Mouse (Mus musculus) forebrain, postnatal 0 days (tissue): ENCODE data around the gene Ccdc188. TPM values are rescaled to one million over a fixed set of nuclear protein-coding genes. Genes with fewer than 3 reads are reported as not detected.

Experiments used
- ATAC-seq: fragments of 200-750 bp; cut with Nextera tagmentation; 2 replicates; pipeline ENCODE4 v1.8.0; 2017; ENCODE audit warnings: mild to moderate bottlenecking, moderate library complexity
- DNase-seq: peaks from one replicate; pipeline ENCODE4 v3.0.0-alpha.2; 2015
- H3K27ac ChIP-seq: fragments of 300-500 bp; sonication (generic); 2 replicates; pipeline ENCODE4 v1.5.1; 2014; ENCODE audit warnings: low read depth, mild to moderate bottlenecking, antibody characterized with exemption, low read length, moderate library complexity, mixed read lengths
- H3K27me3 ChIP-seq: fragments of 300-500 bp; sonication (generic); 2 replicates; pipeline ENCODE4 v1.6.1; 2014; ENCODE audit warnings: mild to moderate bottlenecking, low read length, mixed read lengths; ENCODE audit not compliant: insufficient read depth
- H3K36me3 ChIP-seq: fragments of 300-500 bp; sonication (generic); 2 replicates; pipeline ENCODE4 v1.6.1; 2014; ENCODE audit warnings: mild to moderate bottlenecking, moderate library complexity; ENCODE audit not compliant: insufficient read depth
- H3K4me1 ChIP-seq: fragments of 300-500 bp; sonication (generic); 2 replicates; pipeline ENCODE4 v1.6.1; 2014; ENCODE audit warnings: antibody characterized with exemption; ENCODE audit not compliant: insufficient read depth
- H3K4me2 ChIP-seq: fragments of 300-500 bp; sonication (generic); 2 replicates; pipeline ENCODE4 v1.6.1; 2014; ENCODE audit warnings: low read depth, mild to moderate bottlenecking, moderate library complexity
- H3K4me3 ChIP-seq: fragments of 300-500 bp; sonication (generic); 2 replicates; pipeline ENCODE4 v1.5.1; 2014; ENCODE audit warnings: low read depth, low read length, mixed read lengths
- H3K9ac ChIP-seq: fragments of 300-500 bp; sonication (generic); 2 replicates; pipeline ENCODE4 v1.6.1; 2014; ENCODE audit warnings: mild to moderate bottlenecking
- H3K9me3 ChIP-seq: fragments of 300-500 bp; sonication (generic); 2 replicates; pipeline ENCODE4 v1.6.1; 2016; ENCODE audit warnings: low read length
- CTCF ChIP-seq: sonication (generic); IDR thresholded peaks from 2 replicates; pipeline ENCODE4 v1.5.1; 2016; ENCODE audit warnings: antibody characterized with exemption, control low read depth, low read depth
- WGBS: fragments of 180-500 bp; shearing (Covaris S2); extraction: QIAGEN DNeasy Blood & Tissue Kit; methylation state at CpG from one replicate; pipeline ENCODE4 v1.1.7; 2014; 5-methylcytosine and 5-hydroxymethylcytosine counted together
- polyA plus RNA-seq: library from polyadenylated mRNA; unstranded; fragments of >200 nt; fragmentation: Nextera tagmentation; extraction: Ambion mirVana; gene quantifications from 2 replicates; pipeline ENCODE4 v1.2.1, GENCODE M21; 2015
- total RNA-seq: library from RNA; depleted of rRNA; stranded (reverse); fragments of >200 nt; gene quantifications from 2 replicates; pipeline ENCODE4 v1.2.3, GENCODE M21; 2014

The Ccdc188 gene
- total and polyA plus RNA-seq, 2 experiments from 2014 or later, result 0.11 TPM; not detected in 1

DNA sequence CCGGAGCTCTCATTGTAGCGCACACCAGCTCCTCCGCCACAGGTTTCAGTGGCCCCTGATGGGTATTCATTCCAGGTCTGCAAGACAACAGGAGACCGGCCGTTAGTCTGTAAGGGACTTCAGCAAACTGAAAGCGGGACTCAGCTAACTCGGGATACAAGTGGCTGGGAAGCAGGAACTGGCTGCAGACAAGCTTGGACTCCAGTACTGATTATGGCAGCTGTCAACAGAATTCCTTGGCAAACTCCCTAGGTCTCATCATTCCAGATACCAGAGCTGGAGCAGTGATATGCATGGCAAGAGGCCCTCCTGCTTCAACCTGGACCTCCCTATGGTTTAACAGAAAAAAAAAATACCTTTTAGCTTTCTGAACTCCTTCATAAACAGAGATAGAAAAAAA, 2.8 kb upstream of the Ccdc188 start:
- no peaks in the 10 kb centered on the region for H3K27me3 ChIP-seq
- DNase-seq (no peak), ATAC-seq (no peak)
- 49% methylated on average over 7 of the region's 7 CpGs for WGBS
- peak overlapping the region; percentile 33 for H3K4me2 ChIP-seq
- no peaks in the 10 kb centered on the region for H3K9me3 ChIP-seq
- H3K9ac ChIP-seq, result no peak overlapping the region
- no peak overlapping the region for H3K4me3 ChIP-seq
- no peak for TF ChIP-seq CTCF
- peak overlapping the region; percentile 67; the same call in 1 of the 2 replicates for H3K27ac ChIP-seq
- H3K36me3 ChIP-seq, result no peaks in the 10 kb centered on the region
- peaks cover 19% of the 10 kb centered on the region for H3K4me1 ChIP-seq

GRCm38 (mm10) chr16:18218580-18218996, 909 bp downstream of the Ccdc188 start:
- no peak overlapping the region for H3K9ac ChIP-seq
- ATAC-seq, result no peak

GRCm38 (mm10) chr16:18220001-18220400, 2.3 kb downstream of the Ccdc188 start:
- peak; percentile 59 for ATAC-seq

More at GRCm38 (mm10) chr16:18218580-18218996, 909 bp downstream of the Ccdc188 start:
- Histone ChIP-seq H3K4me1 (peaks cover 11% of the 10 kb centered on the region), H3K4me2 (no peak overlapping the region), H3K4me3 (no peak overlapping the region), H3K9me3 (no peaks in the 10 kb centered on the region), H3K27me3 (no peaks in the 10 kb centered on the region), H3K36me3 (peaks cover 19% of the 10 kb centered on the region), H3K27ac (no peak overlapping the region)
- no peak for TF ChIP-seq CTCF
- DNase-seq, result no peak
- WGBS, result 77% methylated on average over 9 of the region's 9 CpGs

GRCm38 (mm10) chr16:18220856-18221542, 3.3 kb downstream of the Ccdc188 start:
- H3K4me2 ChIP-seq, result no peak overlapping the region
- H3K4me1 ChIP-seq, result no peaks in the 10 kb centered on the region
- no peak overlapping the region for H3K9ac ChIP-seq
- H3K4me3 ChIP-seq, result no peak overlapping the region
- H3K36me3 ChIP-seq, result peaks cover 43% of the 10 kb centered on the region
- TF ChIP-seq CTCF, result no peak
- WGBS, result 87% methylated on average over 6 of the region's 6 CpGs
- no peaks in the 10 kb centered on the region for H3K9me3 ChIP-seq
- no peak overlapping the region for H3K27ac ChIP-seq
- no peak for DNase-seq
- no peaks in the 10 kb centered on the region for H3K27me3 ChIP-seq
- ATAC-seq, result no peak

More at GRCm38 (mm10) chr16:18220001-18220400, 2.3 kb downstream of the Ccdc188 start:
- no peaks in the 10 kb centered on the region for H3K27me3 ChIP-seq
- H3K4me2 ChIP-seq, result no peak overlapping the region
- no peak overlapping the region for H3K9ac ChIP-seq
- no peak for TF ChIP-seq CTCF
- H3K9me3 ChIP-seq, result no peaks in the 10 kb centered on the region
- peak; percentile 39 for DNase-seq
- no peak overlapping the region for H3K27ac ChIP-seq
- H3K36me3 ChIP-seq, result peaks cover 33% of the 10 kb centered on the region
- 53% methylated on average over 8 of the region's 8 CpGs for WGBS
- H3K4me1 ChIP-seq, result no peaks in the 10 kb centered on the region
- H3K4me3 ChIP-seq, result no peak overlapping the region

GRCm38 (mm10) chr16:18221543-18221898, 3.8 kb downstream of the Ccdc188 start:
- Histone ChIP-seq H3K4me3 (no peak overlapping the region), H3K36me3 (peaks cover 48% of the 10 kb centered on the region), H3K9ac (no peak overlapping the region), H3K9me3 (no peaks in the 10 kb centered on the region), H3K4me1 (no peaks in the 10 kb centered on the region), H3K4me2 (no peak overlapping the region), H3K27ac (no peak overlapping the region), H3K27me3 (no peaks in the 10 kb centered on the region)
- ATAC-seq (no peak), DNase-seq (no peak)
- TF ChIP-seq CTCF, result peak; percentile 28; the same call in 1 of the 2 replicates
- 74% methylated on average over 11 of the region's 11 CpGs for WGBS

DNA sequence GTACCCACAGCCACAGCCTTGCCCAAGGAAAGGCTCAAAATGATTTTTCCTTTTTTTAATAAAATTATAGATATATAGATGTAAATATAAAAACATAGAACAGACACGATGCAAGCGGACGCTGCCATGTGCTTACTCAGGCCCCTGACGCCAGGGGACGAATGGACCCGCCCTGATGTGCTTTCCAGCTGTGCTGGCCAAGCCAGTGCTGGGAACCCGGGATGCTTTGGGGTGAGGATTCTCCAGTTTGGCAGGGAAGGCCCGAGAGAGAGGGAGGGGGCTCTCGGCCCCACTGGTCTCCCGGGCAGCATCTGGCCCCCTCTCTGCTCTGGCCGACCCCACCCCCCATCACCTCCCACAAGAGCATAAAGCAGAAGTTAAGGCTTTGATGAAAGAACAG, 4.5 kb downstream of the Ccdc188 start:
- TF ChIP-seq CTCF, result no peak
- peaks cover 55% of the 10 kb centered on the region for H3K36me3 ChIP-seq
- no peak overlapping the region for H3K27ac ChIP-seq
- no peak overlapping the region for H3K4me2 ChIP-seq
- DNase-seq (no peak), ATAC-seq (no peak)
- 85% methylated on average over 11 of the region's 11 CpGs for WGBS
- no peaks in the 10 kb centered on the region for H3K4me1 ChIP-seq
- H3K9me3 ChIP-seq, result no peaks in the 10 kb centered on the region
- H3K27me3 ChIP-seq, result no peaks in the 10 kb centered on the region
- no peak overlapping the region for H3K9ac ChIP-seq
- H3K4me3 ChIP-seq, result no peak overlapping the region

GRCm38 (mm10) chr16:18227187-18227586, 9.5 kb downstream of the Ccdc188 start:
- Histone ChIP-seq H3K4me3 (no peak overlapping the region), H3K4me1 (no peaks in the 10 kb centered on the region; the same call in 1 of the 2 replicates), H3K27ac (no peak overlapping the region), H3K36me3 (peaks cover 67% of the 10 kb centered on the region), H3K9me3 (no peaks in the 10 kb centered on the region), H3K27me3 (no peaks in the 10 kb centered on the region), H3K9ac (no peak overlapping the region), H3K4me2 (no peak overlapping the region)
- TF ChIP-seq CTCF, result no peak
- ATAC-seq (no peak), DNase-seq (no peak)
- 90% methylated on average over 13 of the region's 13 CpGs for WGBS
